Mouse (Mus musculus) left cerebral cortex, postnatal 36 days (tissue): ENCODE data around the gene Nol9. TPM values are rescaled to one million over a fixed set of nuclear protein-coding genes. Genes with fewer than 3 reads are reported as not detected.

ENCODE experiments used
- DNase-seq, 2 experiments: peaks; one replicate each; pipeline ENCODE4 v3.0.0; 2021 to 2022; ENCODE audit warnings: low spot score in 2 of 2, mixed read lengths in 1 of 2
- intact Hi-C: fragments of 180-260 bp; cut with DNase I; formaldehyde crosslinking; loops from one replicate; pipeline ENCODE4 v1.15.1; 2025
- total RNA-seq, 2 experiments: library from RNA; stranded (reverse); gene quantifications; 2 replicates each; pipeline ENCODE4 v1.2.3; 2021

Gene Nol9
- total RNA-seq, 2 experiments from 2014 or later, result 17.1 to 19.3 TPM

- intact Hi-C loops, result loop anchor here (2.0 kb wide), 1 partner anchor 58 kb away; no protein-coding TSS in a partner anchor
- DNase-seq, result no peak
These were observed 716 bp upstream of the Nol9 start, which contains the start of gene Tas1r1 for GRCm38 (mm10) chr4:152038225-152038984. Gene Tas1r1 (minus strand): TSS chr4:152038568.

GRCm38 (mm10) chr4:152039831-152040310 is 750 bp downstream of the Nol9 start:
- DNase-seq, result no peak
- intact Hi-C loops, result loop anchor here (2.0 kb wide), 1 partner anchor 57 kb away; no protein-coding TSS in a partner anchor

GRCm38 (mm10) chr4:152041924-152042641 is 3.0 kb downstream of the Nol9 start:
- intact Hi-C loops, result no loop called here
- DNase-seq, result no peak

GRCm38 (mm10) chr4:152043171-152043570 is 4.0 kb downstream of the Nol9 start:
- no peak for DNase-seq
- intact Hi-C loops, result no loop called here

- intact Hi-C loops, result no loop called here
- no peak for DNase-seq
These were observed 5.5 kb downstream of the Nol9 start for GRCm38 (mm10) chr4:152044609-152045008.

- intact Hi-C loops, result no loop called here
- DNase-seq, result peak in 1 of 2 experiments; percentile 31
These were observed 23.4 kb downstream of the Nol9 start for GRCm38 (mm10) chr4:152062390-152063110.

GRCm38 (mm10) chr4:152067280-152067679 is 28.2 kb downstream of the Nol9 start:
- no peak for DNase-seq
- intact Hi-C loops, result no loop called here

- intact Hi-C loops, result no loop called here
- DNase-seq, result no peak
These were observed 29.1 kb downstream of the Nol9 start for GRCm38 (mm10) chr4:152068166-152068724.

GRCm38 (mm10) chr4:152069245-152069644 is 30.1 kb downstream of the Nol9 start:
- intact Hi-C loops, result no loop called here
- no peak for DNase-seq

GRCm38 (mm10) chr4:152070494-152071396 is 31.6 kb downstream of the Nol9 start:
- intact Hi-C loops, result no loop called here

GRCm38 (mm10) chr4:152072121-152072601 is 33.0 kb downstream of the Nol9 start, which contains the start of gene Plekhg5:
Gene Plekhg5 (plus strand): TSS chr4:152072498.
- no peak for DNase-seq
- intact Hi-C loops, result no loop called here

More at GRCm38 (mm10) chr4:152070494-152071396, 31.6 kb downstream of the Nol9 start:
- no peak for DNase-seq

- intact Hi-C loops, result no loop called here
- no peak for DNase-seq
These were observed 33.5 kb downstream of the Nol9 start for GRCm38 (mm10) chr4:152072655-152073054.

GRCm38 (mm10) chr4:152073715-152074114 is 34.6 kb downstream of the Nol9 start:
- intact Hi-C loops, result no loop called here
- DNase-seq, result no peak

- DNase-seq, result no peak
- intact Hi-C loops, result no loop called here
These were observed 35.4 kb downstream of the Nol9 start for GRCm38 (mm10) chr4:152074548-152074947.

- DNase-seq, result no peak
- intact Hi-C loops, result no loop called here
These were observed 38.1 kb downstream of the Nol9 start for GRCm38 (mm10) chr4:152077191-152077590.

- DNase-seq, result peak in 1 of 2 experiments; percentile 49
- intact Hi-C loops, result no loop called here
These were observed 39.0 kb downstream of the Nol9 start for GRCm38 (mm10) chr4:152078105-152078530.

GRCm38 (mm10) chr4:152079261-152079660 is 40.1 kb downstream of the Nol9 start:
- intact Hi-C loops, result no loop called here
- no peak for DNase-seq

- intact Hi-C loops, result no loop called here
- no peak for DNase-seq
These were observed 40.8 kb downstream of the Nol9 start for GRCm38 (mm10) chr4:152079931-152080330.
